Mouse (Mus musculus) E14TG2a.4 (cell line): Measurements from ENCODE around the gene Tnk2.

Source experiments
- CTCF ChIP-seq: conservative IDR thresholded peaks from 2 replicates; pipeline ENCODE4 v1.5.1; 2014; ENCODE audit warnings: low read length
- NANOG ChIP-seq: IDR thresholded peaks from 2 replicates; pipeline ENCODE4 v1.6.1; 2014; ENCODE audit warnings: borderline replicate concordance, low read length, mixed read lengths
- POU5F1 ChIP-seq: IDR thresholded peaks from 2 replicates; pipeline ENCODE4 v1.6.1; 2014; ENCODE audit warnings: low read length, borderline replicate concordance

DNA sequence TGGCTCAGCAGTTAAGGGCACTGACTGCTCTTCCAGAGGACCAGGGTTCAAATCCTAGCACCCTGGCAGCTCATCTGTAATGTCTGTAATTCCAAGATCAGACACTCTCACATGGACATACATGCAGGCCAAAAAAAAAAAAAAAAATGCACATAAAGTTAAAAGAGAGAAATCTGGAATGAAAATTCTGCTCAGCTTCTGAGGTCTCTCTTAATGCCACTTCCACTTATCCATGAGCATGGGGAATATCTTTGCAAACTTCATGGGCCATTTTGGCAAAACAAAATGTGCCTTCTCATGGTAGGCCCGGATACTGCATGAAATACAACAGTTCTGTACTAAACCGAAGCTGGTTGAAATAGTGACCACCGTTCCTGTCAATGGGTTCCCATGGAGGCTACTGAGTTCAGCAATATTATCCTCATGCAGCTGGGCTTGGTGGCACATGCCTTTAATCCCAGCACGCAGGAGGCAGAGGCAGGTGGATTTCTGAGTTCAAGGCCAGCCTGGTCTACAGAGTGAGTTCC, 10.1 kb upstream of the Tnk2 start:
- TF ChIP-seq CTCF = no peak
- TF ChIP-seq POU5F1 = no peak
- TF ChIP-seq NANOG = no peak
